Mouse (Mus musculus): ENCODE results near the gene Olfr458. TPM values are rescaled to one million over a fixed set of nuclear protein-coding genes. Genes with fewer than 3 reads are reported as not detected.

Olfr458 gene
- polyA plus RNA-seq, 1 experiment from 2014 or later = 0.12 TPM

- H3K4me3 ChIP-seq = no peak overlapping the region
- ATAC-seq (ENCODE audit: low FRiP score, low read depth) = no peak
- 73% methylated on average over 2 of the region's 2 CpGs for WGBS
Observed at GRCm38 (mm10) chr6:42435490-42435889, 29.5 kb downstream of the Olfr458 start.

DNA sequence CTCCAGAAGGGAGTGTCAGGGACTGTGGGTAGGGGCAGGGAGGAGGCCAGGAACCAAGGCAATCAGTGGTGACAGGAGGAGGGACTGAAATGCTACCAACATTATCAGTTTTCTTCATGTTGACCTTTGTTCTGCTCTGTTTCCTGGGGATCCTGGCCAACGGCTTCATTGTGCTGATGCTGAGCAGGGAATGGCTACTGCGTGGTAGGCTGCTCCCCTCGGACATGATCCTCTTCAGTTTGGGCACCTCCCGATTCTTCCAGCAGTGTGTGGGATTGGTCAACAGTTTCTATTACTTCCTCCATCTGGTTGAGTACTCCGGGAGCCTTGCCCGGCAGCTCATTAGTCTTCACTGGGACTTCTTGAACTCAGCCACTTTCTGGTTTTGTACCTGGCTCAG is 30.6 kb downstream of the Olfr458 start, which contains the start of gene Tas2r126:
Tas2r126 (plus strand) TSS at position 90 of the 400 bp plus-strand sequence.
- Histone ChIP-seq H3K9me3 (no peaks in the 10 kb centered on the region), H3K9ac (no peak within 1 kb of the TSS), H3K27ac (replicated peaks) (no peak within 1 kb of the TSS), H3K4me3 (no peak within 1 kb of the TSS), H3K36me3 (no peaks in the 10 kb centered on the region), H3K27me3 (no peaks in the 10 kb centered on the region), H3K4me2 (no peak within 1 kb of the TSS), H3K4me1 (replicated peaks) (no peaks in the 10 kb centered on the region)
- 83% methylated on average over 6 of the region's 6 CpGs for WGBS
- no peak for ATAC-seq (ENCODE audit: low FRiP score, low read depth)

More at GRCm38 (mm10) chr6:42435490-42435889, 29.5 kb downstream of the Olfr458 start:
- Histone ChIP-seq H3K4me1 (replicated peaks) (no peaks in the 10 kb centered on the region), H3K27me3 (no peaks in the 10 kb centered on the region), H3K9ac (no peak overlapping the region), H3K9me3 (no peaks in the 10 kb centered on the region), H3K36me3 (no peaks in the 10 kb centered on the region), H3K4me2 (no peak overlapping the region), H3K27ac (replicated peaks) (no peak overlapping the region)

DNA sequence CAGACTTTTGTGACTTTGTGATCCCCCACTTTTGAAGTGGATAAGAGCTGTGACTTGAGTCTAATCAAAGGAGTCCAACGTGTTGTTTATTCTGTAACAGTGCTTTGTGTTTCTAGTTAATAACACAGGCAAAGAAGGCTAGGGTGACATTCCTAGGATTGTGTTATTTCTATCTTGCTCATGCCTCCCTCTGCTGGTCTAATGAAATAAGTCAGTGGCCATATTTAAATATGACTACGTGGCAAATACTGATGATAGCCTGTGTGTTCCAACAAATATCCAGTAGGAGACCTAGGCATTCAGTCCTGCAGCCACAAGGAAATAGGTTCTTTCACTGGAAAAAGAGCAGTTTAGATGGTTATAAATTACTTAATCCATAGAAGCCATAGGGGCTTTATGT is 31.4 kb downstream of the Olfr458 start:
- Histone ChIP-seq H3K27me3 (no peaks in the 10 kb centered on the region), H3K4me2 (no peak overlapping the region), H3K27ac (replicated peaks) (no peak overlapping the region), H3K9ac (no peak overlapping the region), H3K9me3 (no peaks in the 10 kb centered on the region), H3K4me3 (no peak overlapping the region), H3K4me1 (replicated peaks) (no peaks in the 10 kb centered on the region), H3K36me3 (no peaks in the 10 kb centered on the region)
- WGBS = 63% methylated on average over 2 of the region's 2 CpGs
- ATAC-seq (ENCODE audit: low FRiP score, low read depth) = no peak

DNA sequence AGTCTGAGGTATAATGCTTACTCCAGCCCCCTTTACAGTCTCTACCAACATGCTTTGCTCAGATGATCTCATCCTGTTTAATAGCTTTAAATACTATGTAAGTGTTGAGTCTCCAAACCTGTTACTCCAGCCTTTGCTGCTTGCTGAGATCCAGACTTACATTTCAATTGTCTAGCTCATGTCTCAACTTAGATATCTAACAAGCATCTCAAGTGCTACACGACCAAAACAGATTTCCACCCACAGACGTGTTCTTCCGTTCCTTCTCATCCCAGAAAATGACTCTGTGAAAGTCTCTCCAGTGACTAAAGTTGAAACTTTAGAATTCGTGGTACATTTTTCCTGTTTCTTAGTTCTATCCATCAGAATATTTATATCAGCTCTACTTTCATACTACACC is 38.7 kb downstream of the Olfr458 start:
- 89% methylated on average over 4 of the region's 4 CpGs for WGBS

DNA sequence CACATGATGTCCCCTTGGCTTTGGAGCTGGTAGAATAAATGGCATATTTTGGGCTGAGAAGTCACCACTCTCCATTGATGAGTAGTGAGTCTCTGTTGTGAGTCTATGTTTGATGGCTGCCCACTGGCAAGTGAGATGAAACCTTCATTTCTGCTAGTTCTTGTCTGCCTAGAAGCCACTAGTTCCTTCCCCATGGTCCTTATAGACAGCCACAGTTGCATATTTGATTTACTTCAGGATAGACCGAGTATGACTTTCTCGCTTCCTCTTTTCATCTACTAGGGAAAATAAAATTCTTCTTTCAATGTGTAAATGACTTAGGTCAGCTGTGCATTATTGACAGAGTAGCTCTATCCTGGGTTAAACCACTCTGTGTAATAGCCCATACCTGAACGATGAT is 40.5 kb downstream of the Olfr458 start:
- 97% methylated on average over 3 of the region's 3 CpGs for WGBS
- no peak for ATAC-seq (ENCODE audit: low FRiP score, low read depth)

More for the DNA sequence above, 38.7 kb downstream of the Olfr458 start:
- H3K4me1 ChIP-seq (replicated peaks) = no peaks in the 10 kb centered on the region
- H3K9ac ChIP-seq = no peak overlapping the region
- no peaks in the 10 kb centered on the region for H3K27me3 ChIP-seq
- ATAC-seq (ENCODE audit: low FRiP score, low read depth) = no peak
- no peak overlapping the region for H3K27ac ChIP-seq (replicated peaks)
- no peak overlapping the region for H3K4me3 ChIP-seq
- no peak overlapping the region for H3K4me2 ChIP-seq
- no peaks in the 10 kb centered on the region for H3K36me3 ChIP-seq
- H3K9me3 ChIP-seq = no peaks in the 10 kb centered on the region

GRCm38 (mm10) chr6:42421439-42421838 is 43.6 kb downstream of the Olfr458 start:
- Histone ChIP-seq H3K27ac (replicated peaks) (no peak overlapping the region), H3K9me3 (no peaks in the 10 kb centered on the region), H3K4me1 (replicated peaks) (no peaks in the 10 kb centered on the region), H3K4me3 (no peak overlapping the region), H3K9ac (no peak overlapping the region), H3K4me2 (no peak overlapping the region), H3K36me3 (no peaks in the 10 kb centered on the region), H3K27me3 (no peaks in the 10 kb centered on the region)
- 66% methylated on average over 2 of the region's 2 CpGs for WGBS
- no peak for ATAC-seq (ENCODE audit: low FRiP score, low read depth)

More for the DNA sequence above, 40.5 kb downstream of the Olfr458 start:
- Histone ChIP-seq H3K27me3 (no peaks in the 10 kb centered on the region), H3K36me3 (no peaks in the 10 kb centered on the region), H3K4me2 (no peak overlapping the region), H3K9ac (no peak overlapping the region), H3K27ac (replicated peaks) (no peak overlapping the region), H3K4me3 (no peak overlapping the region), H3K9me3 (no peaks in the 10 kb centered on the region), H3K4me1 (replicated peaks) (no peaks in the 10 kb centered on the region)

DNA sequence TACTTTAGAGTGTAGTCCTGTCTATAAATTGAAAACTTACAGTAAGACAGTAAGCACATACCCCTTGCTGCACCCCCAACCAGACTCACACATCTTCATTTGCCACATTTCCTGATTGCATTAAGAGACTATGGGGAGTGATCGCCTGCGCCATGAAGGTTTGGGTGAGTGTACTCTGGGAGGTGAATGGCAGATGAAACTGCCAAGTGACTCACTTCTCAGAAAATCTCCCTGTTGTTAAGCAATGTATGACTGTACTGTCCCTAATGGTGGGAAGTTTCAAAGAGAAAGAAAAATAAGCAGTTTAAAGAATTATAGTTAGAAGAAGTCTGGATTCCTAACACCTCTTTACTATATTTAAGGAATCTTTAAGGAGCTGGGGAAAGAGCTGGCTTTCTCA is 45.6 kb downstream of the Olfr458 start:
- H3K36me3 ChIP-seq = no peaks in the 10 kb centered on the region

More for the DNA sequence above, 45.6 kb downstream of the Olfr458 start:
- no peaks in the 10 kb centered on the region for H3K27me3 ChIP-seq
- 95% methylated on average over 2 of the region's 2 CpGs for WGBS
- no peaks in the 10 kb centered on the region for H3K9me3 ChIP-seq
- H3K4me1 ChIP-seq (replicated peaks) = no peaks in the 10 kb centered on the region
- no peak overlapping the region for H3K4me3 ChIP-seq
- H3K4me2 ChIP-seq = no peak overlapping the region
- ATAC-seq (ENCODE audit: low FRiP score, low read depth) = no peak
- H3K27ac ChIP-seq (replicated peaks) = no peak overlapping the region
- H3K9ac ChIP-seq = no peak overlapping the region

Other genes with a start within 250 kb of the Olfr458 start
- not detected in 2 replicates for gene Tas2r144, start 249.9 kb downstream of the Olfr458 start, polyA plus RNA-seq (2015; fragmentation: Nextera tagmentation; extraction: Ambion mirVana)
- 11.0 and 12.0 TPM in 2 replicates for gene Gstk1, start 219.3 kb downstream of the Olfr458 start, polyA plus RNA-seq (2015; fragmentation: Nextera tagmentation; extraction: Ambion mirVana)
- gene Tmem139, start 203.2 kb downstream of the Olfr458 start, polyA plus RNA-seq (2015; fragmentation: Nextera tagmentation; extraction: Ambion mirVana) = 0.18 and 0.26 TPM in 2 replicates
- gene Casp2, start 200.2 kb downstream of the Olfr458 start, polyA plus RNA-seq (2015; fragmentation: Nextera tagmentation; extraction: Ambion mirVana) = 32.0 and 35.9 TPM in 2 replicates
- gene Clcn1, start 178.5 kb downstream of the Olfr458 start, polyA plus RNA-seq (2015; fragmentation: Nextera tagmentation; extraction: Ambion mirVana) = 0.94 and 1.5 TPM in 2 replicates
- gene Fam131b, start 140.6 kb downstream of the Olfr458 start, polyA plus RNA-seq (2015; fragmentation: Nextera tagmentation; extraction: Ambion mirVana) = 6.5 and 7.5 TPM in 2 replicates
- gene Zyx, start 115.6 kb downstream of the Olfr458 start, polyA plus RNA-seq (2015; fragmentation: Nextera tagmentation; extraction: Ambion mirVana) = 50.2 and 63.0 TPM in 2 replicates
- gene Epha1, start 91.9 kb downstream of the Olfr458 start, polyA plus RNA-seq (2015; fragmentation: Nextera tagmentation; extraction: Ambion mirVana) = 0.29 and 0.56 TPM in 2 replicates
- gene Tas2r143, start 65.0 kb downstream of the Olfr458 start, polyA plus RNA-seq (2015; fragmentation: Nextera tagmentation; extraction: Ambion mirVana) = not detected in 2 replicates
- not detected in 2 replicates for gene Tas2r135, start 59.8 kb downstream of the Olfr458 start, polyA plus RNA-seq (2015; fragmentation: Nextera tagmentation; extraction: Ambion mirVana)
- gene Tas2r126, start 30.7 kb downstream of the Olfr458 start, polyA plus RNA-seq (2015; fragmentation: Nextera tagmentation; extraction: Ambion mirVana) = not detected in 2 replicates
- not detected in 2 replicates for gene Olfr457, start 11.1 kb upstream of the Olfr458 start, polyA plus RNA-seq (2015; fragmentation: Nextera tagmentation; extraction: Ambion mirVana)
- gene Olfr456, start 22.0 kb upstream of the Olfr458 start, polyA plus RNA-seq (2015; fragmentation: Nextera tagmentation; extraction: Ambion mirVana) = not detected in 2 replicates
- not detected in 2 replicates for gene Olfr455, start 82.4 kb upstream of the Olfr458 start, polyA plus RNA-seq (2015; fragmentation: Nextera tagmentation; extraction: Ambion mirVana)
- not detected in 2 replicates for gene Tcaf3, start 132.5 kb upstream of the Olfr458 start, polyA plus RNA-seq (2015; fragmentation: Nextera tagmentation; extraction: Ambion mirVana)
- gene Tcaf2, start 180.1 kb upstream of the Olfr458 start, polyA plus RNA-seq (2015; fragmentation: Nextera tagmentation; extraction: Ambion mirVana) = 2.4 and 3.1 TPM in 2 replicates
- gene Tcaf1, start 244.9 kb upstream of the Olfr458 start, polyA plus RNA-seq (2015; fragmentation: Nextera tagmentation; extraction: Ambion mirVana) = 202 and 215 TPM in 2 replicates

Measured in hindbrain, embryonic 15.5 days (tissue).